Mouse (Mus musculus): Measurements from ENCODE around the gene Olfr1388. TPM values are rescaled to one million over a fixed set of nuclear protein-coding genes. Genes with fewer than 3 reads are reported as not detected.

Gene Olfr1388
- polyA plus RNA-seq, 2 experiments: 0.10 TPM; not detected in 1

Other genes starting within 250 kb of the Olfr1388 start
- 0.78 and 1.2 TPM in 2 replicates for gene Btnl9, start 249.5 kb upstream of the Olfr1388 start, polyA plus RNA-seq (2012; rRNA removed)
- 0.34 and 0.57 TPM in 2 replicates for gene Btnl9, start 249.5 kb upstream of the Olfr1388 start, polyA plus RNA-seq (2014; fragmentation: Nextera tagmentation; extraction: Ambion mirVana)
- 3.1 and 5.2 TPM in 2 replicates for gene Zfp62, start 233.3 kb upstream of the Olfr1388 start, polyA plus RNA-seq (2012; rRNA removed)
- 10.6 and 11.4 TPM in 2 replicates for gene Zfp62, start 233.3 kb upstream of the Olfr1388 start, polyA plus RNA-seq (2014; fragmentation: Nextera tagmentation; extraction: Ambion mirVana)
- gene Mgat1, start 192.4 kb upstream of the Olfr1388 start, polyA plus RNA-seq (2012; rRNA removed): 22.8 and 23.7 TPM in 2 replicates
- gene Mgat1, start 192.4 kb upstream of the Olfr1388 start, polyA plus RNA-seq (2014; fragmentation: Nextera tagmentation; extraction: Ambion mirVana): 22.6 and 25.7 TPM in 2 replicates
- 0.03 and 0.08 TPM in 2 replicates for gene Olfr1393, start 158.3 kb upstream of the Olfr1388 start, polyA plus RNA-seq (2012; rRNA removed)
- gene Olfr1393, start 158.3 kb upstream of the Olfr1388 start, polyA plus RNA-seq (2014; fragmentation: Nextera tagmentation; extraction: Ambion mirVana): 0.05 and 0.10 TPM in 2 replicates
- gene Olfr1392, start 151.3 kb upstream of the Olfr1388 start, polyA plus RNA-seq (2012; rRNA removed): 0.01 TPM in 2 replicates
- gene Olfr1392, start 151.3 kb upstream of the Olfr1388 start, polyA plus RNA-seq (2014; fragmentation: Nextera tagmentation; extraction: Ambion mirVana): not detected in 2 replicates
- gene Olfr10, start 131.9 kb upstream of the Olfr1388 start, polyA plus RNA-seq (2012; rRNA removed): not detected in 2 replicates
- gene Olfr10, start 131.9 kb upstream of the Olfr1388 start, polyA plus RNA-seq (2014; fragmentation: Nextera tagmentation; extraction: Ambion mirVana): not detected in 2 replicates
- gene Olfr1391, start 113.9 kb upstream of the Olfr1388 start, polyA plus RNA-seq (2012; rRNA removed): not detected in 2 replicates
- not detected in 2 replicates for gene Olfr1391, start 113.9 kb upstream of the Olfr1388 start, polyA plus RNA-seq (2014; fragmentation: Nextera tagmentation; extraction: Ambion mirVana)
- not detected in 2 replicates for gene Olfr1390, start 101.4 kb upstream of the Olfr1388 start, polyA plus RNA-seq (2012; rRNA removed)
- not detected in 2 replicates for gene Olfr1390, start 101.4 kb upstream of the Olfr1388 start, polyA plus RNA-seq (2014; fragmentation: Nextera tagmentation; extraction: Ambion mirVana)
- not detected in 2 replicates for gene Olfr1389, start 13.6 kb upstream of the Olfr1388 start, polyA plus RNA-seq (2012; rRNA removed)
- not detected in 2 replicates for gene Olfr1389, start 13.6 kb upstream of the Olfr1388 start, polyA plus RNA-seq (2014; fragmentation: Nextera tagmentation; extraction: Ambion mirVana)
- gene Olfr1387, start 18.7 kb downstream of the Olfr1388 start, polyA plus RNA-seq (2012; rRNA removed): not detected in 2 replicates
- not detected in 2 replicates for gene Olfr1387, start 18.7 kb downstream of the Olfr1388 start, polyA plus RNA-seq (2014; fragmentation: Nextera tagmentation; extraction: Ambion mirVana)
- gene Olfr1386, start 28.4 kb downstream of the Olfr1388 start, polyA plus RNA-seq (2012; rRNA removed): not detected in 2 replicates
- not detected in 2 replicates for gene Olfr1386, start 28.4 kb downstream of the Olfr1388 start, polyA plus RNA-seq (2014; fragmentation: Nextera tagmentation; extraction: Ambion mirVana)
- gene Olfr1385, start 52.4 kb downstream of the Olfr1388 start, polyA plus RNA-seq (2012; rRNA removed): not detected in 2 replicates
- gene Olfr1385, start 52.4 kb downstream of the Olfr1388 start, polyA plus RNA-seq (2014; fragmentation: Nextera tagmentation; extraction: Ambion mirVana): not detected in 2 replicates
- not detected in 2 replicates for gene Olfr1384, start 70.1 kb downstream of the Olfr1388 start, polyA plus RNA-seq (2012; rRNA removed)
- gene Olfr1384, start 70.1 kb downstream of the Olfr1388 start, polyA plus RNA-seq (2014; fragmentation: Nextera tagmentation; extraction: Ambion mirVana): not detected in 2 replicates
- not detected in 2 replicates for gene Olfr1383, start 83.0 kb downstream of the Olfr1388 start, polyA plus RNA-seq (2012; rRNA removed)
- gene Olfr1383, start 83.0 kb downstream of the Olfr1388 start, polyA plus RNA-seq (2014; fragmentation: Nextera tagmentation; extraction: Ambion mirVana): not detected in 2 replicates
- not detected in 2 replicates for gene Olfr1382, start 91.6 kb downstream of the Olfr1388 start, polyA plus RNA-seq (2012; rRNA removed)
- gene Olfr1382, start 91.6 kb downstream of the Olfr1388 start, polyA plus RNA-seq (2014; fragmentation: Nextera tagmentation; extraction: Ambion mirVana): not detected in 2 replicates
- gene Olfr1381, start 106.8 kb downstream of the Olfr1388 start, polyA plus RNA-seq (2012; rRNA removed): not detected in 2 replicates
- gene Olfr1381, start 106.8 kb downstream of the Olfr1388 start, polyA plus RNA-seq (2014; fragmentation: Nextera tagmentation; extraction: Ambion mirVana): not detected in 2 replicates
- not detected in 2 replicates for gene Olfr1380, start 120.3 kb downstream of the Olfr1388 start, polyA plus RNA-seq (2012; rRNA removed)
- not detected in 2 replicates for gene Olfr1380, start 120.3 kb downstream of the Olfr1388 start, polyA plus RNA-seq (2014; fragmentation: Nextera tagmentation; extraction: Ambion mirVana)
- gene Flt4, start 172.6 kb downstream of the Olfr1388 start, polyA plus RNA-seq (2012; rRNA removed): 2.0 and 2.2 TPM in 2 replicates
- gene Flt4, start 172.6 kb downstream of the Olfr1388 start, polyA plus RNA-seq (2014; fragmentation: Nextera tagmentation; extraction: Ambion mirVana): 2.5 and 2.8 TPM in 2 replicates
- not detected in 2 replicates for gene Scgb3a1, start 227.0 kb downstream of the Olfr1388 start, polyA plus RNA-seq (2012; rRNA removed)
- not detected in 2 replicates for gene Scgb3a1, start 227.0 kb downstream of the Olfr1388 start, polyA plus RNA-seq (2014; fragmentation: Nextera tagmentation; extraction: Ambion mirVana)